Mouse (Mus musculus): ENCODE measurements around the gene Gnai3. TPM values are rescaled to one million over a fixed set of nuclear protein-coding genes. Genes with fewer than 3 reads are reported as not detected.

Gene Gnai3
- polyA plus RNA-seq, 1 experiment from 2014 or later = 108 TPM

- Histone ChIP-seq H3K36me3 (ENCODE audit: control insufficient read depth, insufficient read depth, low read length) (peaks cover 3% of the 10 kb centered on the region; the same call in 1 of the 2 replicates), H3K4me2 (ENCODE audit: low read depth, low read length) (no peak overlapping the region), H3K27me3 (ENCODE audit: control insufficient read depth, insufficient read depth, low read length) (no peaks in the 10 kb centered on the region), H3K4me3 (ENCODE audit: low read depth, low read length) (no peak overlapping the region), H3K27ac (ENCODE audit: low read depth, low read length) (no peak overlapping the region), H3K4me1 (ENCODE audit: control insufficient read depth, insufficient read depth, low read length) (no peaks in the 10 kb centered on the region), H3K9ac (replicated peaks; ENCODE audit: low read depth, low read length) (no peak overlapping the region), H3K9me3 (ENCODE audit: control insufficient read depth, low read length) (no peaks in the 10 kb centered on the region)
- 69% methylated on average over 10 of the region's 10 CpGs for WGBS
- no peak for ATAC-seq (ENCODE audit: low read depth)
Measured at GRCm38 (mm10) chr3:108070295-108071293, 75.4 kb downstream of the Gnai3 start.

GRCm38 (mm10) chr3:108069231-108069870, 76.6 kb downstream of the Gnai3 start:
- Histone ChIP-seq H3K9ac (replicated peaks; ENCODE audit: low read depth, low read length) (no peak overlapping the region), H3K4me2 (ENCODE audit: low read depth, low read length) (no peak overlapping the region), H3K4me3 (ENCODE audit: low read depth, low read length) (no peak overlapping the region), H3K9me3 (ENCODE audit: control insufficient read depth, low read length) (no peaks in the 10 kb centered on the region), H3K4me1 (ENCODE audit: control insufficient read depth, insufficient read depth, low read length) (no peaks in the 10 kb centered on the region), H3K36me3 (ENCODE audit: control insufficient read depth, insufficient read depth, low read length) (no peaks in the 10 kb centered on the region; the same call in 1 of the 2 replicates), H3K27me3 (ENCODE audit: control insufficient read depth, insufficient read depth, low read length) (no peaks in the 10 kb centered on the region), H3K27ac (ENCODE audit: low read depth, low read length) (no peak overlapping the region)
- ATAC-seq (ENCODE audit: low read depth) = no peak
- WGBS = 74% methylated on average over 13 of the region's 13 CpGs

GRCm38 (mm10) chr3:108068826-108069225, 77.1 kb downstream of the Gnai3 start:
- 11% methylated on average over 1 of the region's 1 CpGs for WGBS

GRCm38 (mm10) chr3:108067370-108067934, 78.5 kb downstream of the Gnai3 start:
- ATAC-seq (ENCODE audit: low read depth) = no peak
- no peaks in the 10 kb centered on the region for H3K27me3 ChIP-seq (ENCODE audit: control insufficient read depth, insufficient read depth, low read length)
- no peaks in the 10 kb centered on the region for H3K4me1 ChIP-seq (ENCODE audit: control insufficient read depth, insufficient read depth, low read length)
- H3K4me2 ChIP-seq (ENCODE audit: low read depth, low read length) = no peak overlapping the region
- no peak overlapping the region for H3K4me3 ChIP-seq (ENCODE audit: low read depth, low read length)
- no peak overlapping the region for H3K27ac ChIP-seq (ENCODE audit: low read depth, low read length)
- H3K9me3 ChIP-seq (ENCODE audit: control insufficient read depth, low read length) = no peaks in the 10 kb centered on the region
- WGBS = 73% methylated on average over 6 of the region's 6 CpGs
- no peak overlapping the region for H3K9ac ChIP-seq (replicated peaks; ENCODE audit: low read depth, low read length)
- no peaks in the 10 kb centered on the region for H3K36me3 ChIP-seq (ENCODE audit: control insufficient read depth, insufficient read depth, low read length)

More at GRCm38 (mm10) chr3:108068826-108069225, 77.1 kb downstream of the Gnai3 start:
- no peak for ATAC-seq (ENCODE audit: low read depth)
- H3K4me1 ChIP-seq (ENCODE audit: control insufficient read depth, insufficient read depth, low read length) = no peaks in the 10 kb centered on the region
- H3K4me3 ChIP-seq (ENCODE audit: low read depth, low read length) = no peak overlapping the region
- H3K27me3 ChIP-seq (ENCODE audit: control insufficient read depth, insufficient read depth, low read length) = no peaks in the 10 kb centered on the region
- no peaks in the 10 kb centered on the region for H3K36me3 ChIP-seq (ENCODE audit: control insufficient read depth, insufficient read depth, low read length)
- no peaks in the 10 kb centered on the region for H3K9me3 ChIP-seq (ENCODE audit: control insufficient read depth, low read length)
- H3K27ac ChIP-seq (ENCODE audit: low read depth, low read length) = no peak overlapping the region
- no peak overlapping the region for H3K4me2 ChIP-seq (ENCODE audit: low read depth, low read length)
- H3K9ac ChIP-seq (replicated peaks; ENCODE audit: low read depth, low read length) = no peak overlapping the region

GRCm38 (mm10) chr3:108065551-108065950, 80.4 kb downstream of the Gnai3 start:
- Histone ChIP-seq H3K9me3 (ENCODE audit: control insufficient read depth, low read length) (no peaks in the 10 kb centered on the region), H3K4me3 (ENCODE audit: low read depth, low read length) (no peak overlapping the region), H3K36me3 (ENCODE audit: control insufficient read depth, insufficient read depth, low read length) (no peaks in the 10 kb centered on the region), H3K4me2 (ENCODE audit: low read depth, low read length) (no peak overlapping the region), H3K27me3 (ENCODE audit: control insufficient read depth, insufficient read depth, low read length) (no peaks in the 10 kb centered on the region), H3K27ac (ENCODE audit: low read depth, low read length) (no peak overlapping the region), H3K4me1 (ENCODE audit: control insufficient read depth, insufficient read depth, low read length) (no peaks in the 10 kb centered on the region), H3K9ac (replicated peaks; ENCODE audit: low read depth, low read length) (no peak overlapping the region)
- 84% methylated on average over 9 of the region's 9 CpGs for WGBS
- no peak for ATAC-seq (ENCODE audit: low read depth)

GRCm38 (mm10) chr3:108064672-108065071, 81.3 kb downstream of the Gnai3 start:
- Histone ChIP-seq H3K4me2 (ENCODE audit: low read depth, low read length) (no peak overlapping the region), H3K27me3 (ENCODE audit: control insufficient read depth, insufficient read depth, low read length) (no peaks in the 10 kb centered on the region), H3K4me3 (ENCODE audit: low read depth, low read length) (no peak overlapping the region), H3K9me3 (ENCODE audit: control insufficient read depth, low read length) (no peaks in the 10 kb centered on the region), H3K27ac (ENCODE audit: low read depth, low read length) (no peak overlapping the region), H3K4me1 (ENCODE audit: control insufficient read depth, insufficient read depth, low read length) (no peaks in the 10 kb centered on the region), H3K36me3 (ENCODE audit: control insufficient read depth, insufficient read depth, low read length) (no peaks in the 10 kb centered on the region), H3K9ac (replicated peaks; ENCODE audit: low read depth, low read length) (no peak overlapping the region)
- ATAC-seq (ENCODE audit: low read depth) = no peak
- 86% methylated on average over 4 of the region's 4 CpGs for WGBS

GRCm38 (mm10) chr3:108062648-108063047, 83.3 kb downstream of the Gnai3 start:
- no peaks in the 10 kb centered on the region for H3K9me3 ChIP-seq (ENCODE audit: control insufficient read depth, low read length)
- H3K27ac ChIP-seq (ENCODE audit: low read depth, low read length) = no peak overlapping the region
- no peak overlapping the region for H3K4me3 ChIP-seq (ENCODE audit: low read depth, low read length)
- no peaks in the 10 kb centered on the region for H3K36me3 ChIP-seq (ENCODE audit: control insufficient read depth, insufficient read depth, low read length)
- ATAC-seq (ENCODE audit: low read depth) = no peak
- WGBS = 85% methylated on average over 8 of the region's 8 CpGs
- H3K9ac ChIP-seq (replicated peaks; ENCODE audit: low read depth, low read length) = no peak overlapping the region
- no peaks in the 10 kb centered on the region for H3K27me3 ChIP-seq (ENCODE audit: control insufficient read depth, insufficient read depth, low read length)
- H3K4me1 ChIP-seq (ENCODE audit: control insufficient read depth, insufficient read depth, low read length) = no peaks in the 10 kb centered on the region
- H3K4me2 ChIP-seq (ENCODE audit: low read depth, low read length) = no peak overlapping the region

- no peak overlapping the region for H3K4me3 ChIP-seq (ENCODE audit: low read depth, low read length)
- H3K9ac ChIP-seq (replicated peaks; ENCODE audit: low read depth, low read length) = no peak overlapping the region
- H3K27ac ChIP-seq (ENCODE audit: low read depth, low read length) = no peak overlapping the region
- no peak overlapping the region for H3K4me2 ChIP-seq (ENCODE audit: low read depth, low read length)
- no peak for ATAC-seq (ENCODE audit: low read depth)
- H3K4me1 ChIP-seq (ENCODE audit: control insufficient read depth, insufficient read depth, low read length) = no peaks in the 10 kb centered on the region
- no peaks in the 10 kb centered on the region for H3K36me3 ChIP-seq (ENCODE audit: control insufficient read depth, insufficient read depth, low read length)
- no peaks in the 10 kb centered on the region for H3K9me3 ChIP-seq (ENCODE audit: control insufficient read depth, low read length)
- no peaks in the 10 kb centered on the region for H3K27me3 ChIP-seq (ENCODE audit: control insufficient read depth, insufficient read depth, low read length)
- 24% methylated on average over 7 of the region's 7 CpGs for WGBS
Measured at GRCm38 (mm10) chr3:108061420-108061819, 84.5 kb downstream of the Gnai3 start.

Data from neural tube, embryonic 14.5 days (tissue).